Mouse (Mus musculus) heart, embryonic 16.5 days (tissue): ENCODE data around the gene Cd200. TPM values are rescaled to one million over a fixed set of nuclear protein-coding genes. Genes with fewer than 3 reads are reported as not detected.

Experiments
- ATAC-seq: fragments of 200-750 bp; cut with Nextera tagmentation; replicated peaks from 2 replicates; pipeline ENCODE4 v1.8.0; 2017; ENCODE audit warnings: moderate number of reproducible peaks; ENCODE audit not compliant: insufficient read depth, low FRiP score; ENCODE audit errors: extremely low read depth
- H3K27ac ChIP-seq: fragments of 300-500 bp; sonication (generic); 2 replicates; pipeline ENCODE4 v1.5.1; 2014; ENCODE audit warnings: mild to moderate bottlenecking, low read length, control low read depth, moderate library complexity
- H3K27me3 ChIP-seq: fragments of 300-500 bp; sonication (generic); 2 replicates; pipeline ENCODE4 v1.6.1; 2014; ENCODE audit warnings: low read length, mixed read lengths; ENCODE audit not compliant: control insufficient read depth, insufficient read depth
- H3K36me3 ChIP-seq: fragments of 300-500 bp; sonication (generic); 2 replicates; pipeline ENCODE4 v1.6.1; 2014; ENCODE audit not compliant: control insufficient read depth, insufficient read depth
- H3K4me1 ChIP-seq: fragments of 300-500 bp; sonication (generic); 2 replicates; pipeline ENCODE4 v1.6.1; 2014; ENCODE audit warnings: low read length, mixed read lengths; ENCODE audit not compliant: control insufficient read depth, insufficient read depth
- H3K4me2 ChIP-seq: fragments of 300-500 bp; sonication (generic); 2 replicates; pipeline ENCODE4 v1.6.1; 2014; ENCODE audit warnings: low read depth, mild to moderate bottlenecking, control low read depth, low read length
- H3K4me3 ChIP-seq: fragments of 300-500 bp; sonication (generic); 2 replicates; pipeline ENCODE4 v1.5.1; 2014; ENCODE audit warnings: mild to moderate bottlenecking, control low read depth, low read length
- H3K9ac ChIP-seq: fragments of 300-500 bp; sonication (generic); 2 replicates; pipeline ENCODE4 v1.6.1; 2014; ENCODE audit warnings: low read length, control low read depth
- H3K9me3 ChIP-seq: fragments of 300-500 bp; sonication (generic); replicated peaks from 2 replicates; pipeline ENCODE4 v1.6.1; 2016; ENCODE audit warnings: low read length; ENCODE audit not compliant: control insufficient read depth
- WGBS: fragments of 180-500 bp; shearing (Covaris S2); extraction: QIAGEN DNeasy Blood & Tissue Kit; methylation state at CpG from one replicate; pipeline ENCODE4 v1.1.7; 2014; 5-methylcytosine and 5-hydroxymethylcytosine counted together
- polyA plus RNA-seq: library from polyadenylated mRNA; unstranded; fragments of >200 nt; fragmentation: Nextera tagmentation; extraction: Ambion mirVana; gene quantifications from 2 replicates; pipeline ENCODE4 v1.2.1, GENCODE M21; 2015

Gene Cd200
- polyA plus RNA-seq, 1 experiment from 2014 or later: 28.1 TPM

- Histone ChIP-seq H3K9me3 (no peaks in the 10 kb centered on the region), H3K4me1 (no peaks in the 10 kb centered on the region), H3K9ac (no peak overlapping the region), H3K36me3 (no peaks in the 10 kb centered on the region), H3K4me3 (no peak overlapping the region), H3K4me2 (no peak overlapping the region), H3K27me3 (no peaks in the 10 kb centered on the region), H3K27ac (no peak overlapping the region)
- 53% methylated on average over 2 of the region's 2 CpGs for WGBS
- no peak for ATAC-seq
These were observed 5.9 kb downstream of the Cd200 start for GRCm38 (mm10) chr16:45402951-45403350.

- 84% methylated on average over 1 of the region's 1 CpGs for WGBS
- Histone ChIP-seq H3K9ac (no peak overlapping the region), H3K27ac (no peak overlapping the region), H3K9me3 (no peaks in the 10 kb centered on the region), H3K27me3 (no peaks in the 10 kb centered on the region), H3K4me3 (no peak overlapping the region), H3K4me2 (no peak overlapping the region), H3K4me1 (no peaks in the 10 kb centered on the region), H3K36me3 (no peaks in the 10 kb centered on the region)
- no peak for ATAC-seq
These were observed 6.8 kb downstream of the Cd200 start for GRCm38 (mm10) chr16:45402036-45402435.

- 38% methylated on average over 9 of the region's 9 CpGs for WGBS
These were observed 8.8 kb downstream of the Cd200 start for GRCm38 (mm10) chr16:45399947-45400555.

GRCm38 (mm10) chr16:45399411-45399810, 9.4 kb downstream of the Cd200 start:
- peak overlapping the region; percentile 32 for H3K27ac ChIP-seq
- H3K9me3 ChIP-seq: no peaks in the 10 kb centered on the region
- no peaks in the 10 kb centered on the region for H3K4me1 ChIP-seq
- H3K9ac ChIP-seq: no peak overlapping the region
- H3K4me3 ChIP-seq: no peak overlapping the region
- H3K27me3 ChIP-seq: no peaks in the 10 kb centered on the region
- 64% methylated on average over 3 of the region's 3 CpGs for WGBS
- ATAC-seq: no peak
- no peaks in the 10 kb centered on the region for H3K36me3 ChIP-seq
- no peak overlapping the region for H3K4me2 ChIP-seq

More at GRCm38 (mm10) chr16:45399947-45400555, 8.8 kb downstream of the Cd200 start:
- no peaks in the 10 kb centered on the region for H3K27me3 ChIP-seq
- H3K4me2 ChIP-seq: no peak overlapping the region
- peak overlapping the region; percentile 54 for H3K27ac ChIP-seq
- no peaks in the 10 kb centered on the region for H3K4me1 ChIP-seq
- peak; percentile 70 for ATAC-seq
- no peak overlapping the region for H3K9ac ChIP-seq
- H3K4me3 ChIP-seq: no peak overlapping the region
- no peaks in the 10 kb centered on the region for H3K36me3 ChIP-seq
- no peaks in the 10 kb centered on the region for H3K9me3 ChIP-seq

GRCm38 (mm10) chr16:45397440-45397839, 11.4 kb downstream of the Cd200 start:
- no peak overlapping the region for H3K4me3 ChIP-seq
- H3K9ac ChIP-seq: no peak overlapping the region
- no peak for ATAC-seq
- H3K27me3 ChIP-seq: no peaks in the 10 kb centered on the region
- H3K36me3 ChIP-seq: no peaks in the 10 kb centered on the region
- H3K4me1 ChIP-seq: no peaks in the 10 kb centered on the region
- WGBS: 83% methylated on average over 2 of the region's 2 CpGs
- H3K4me2 ChIP-seq: no peak overlapping the region
- no peak overlapping the region for H3K27ac ChIP-seq
- no peaks in the 10 kb centered on the region for H3K9me3 ChIP-seq

GRCm38 (mm10) chr16:45392246-45392645, 16.6 kb downstream of the Cd200 start:
- H3K27me3 ChIP-seq: no peaks in the 10 kb centered on the region
- H3K4me1 ChIP-seq: no peaks in the 10 kb centered on the region
- no peak overlapping the region for H3K9ac ChIP-seq
- no peaks in the 10 kb centered on the region for H3K36me3 ChIP-seq
- no peak overlapping the region for H3K4me2 ChIP-seq
- H3K9me3 ChIP-seq: no peaks in the 10 kb centered on the region
- no peak for ATAC-seq
- H3K27ac ChIP-seq: no peak overlapping the region
- WGBS: 83% methylated on average over 6 of the region's 6 CpGs
- H3K4me3 ChIP-seq: no peak overlapping the region

GRCm38 (mm10) chr16:45391680-45392079, 17.2 kb downstream of the Cd200 start:
- Histone ChIP-seq H3K9ac (no peak overlapping the region), H3K36me3 (no peaks in the 10 kb centered on the region), H3K27me3 (no peaks in the 10 kb centered on the region), H3K4me1 (no peaks in the 10 kb centered on the region), H3K9me3 (no peaks in the 10 kb centered on the region), H3K27ac (no peak overlapping the region), H3K4me3 (no peak overlapping the region), H3K4me2 (no peak overlapping the region)
- ATAC-seq: no peak
- whole genome bisulfite sequencing: 91% methylated on average over 3 of the region's 3 CpGs

GRCm38 (mm10) chr16:45390286-45390956, 18.4 kb downstream of the Cd200 start:
- no peaks in the 10 kb centered on the region for H3K27me3 ChIP-seq
- H3K36me3 ChIP-seq: no peaks in the 10 kb centered on the region
- H3K4me1 ChIP-seq: no peaks in the 10 kb centered on the region
- WGBS: 76% methylated on average over 5 of the region's 5 CpGs
- H3K27ac ChIP-seq: no peak overlapping the region
- H3K4me3 ChIP-seq: no peak overlapping the region
- no peaks in the 10 kb centered on the region for H3K9me3 ChIP-seq
- no peak overlapping the region for H3K9ac ChIP-seq
- ATAC-seq: no peak
- no peak overlapping the region for H3K4me2 ChIP-seq

- H3K4me2 ChIP-seq: no peak overlapping the region
- no peak overlapping the region for H3K4me3 ChIP-seq
- 77% methylated on average over 2 of the region's 2 CpGs for WGBS
These were observed 19.0 kb downstream of the Cd200 start for GRCm38 (mm10) chr16:45389833-45390232.

More at GRCm38 (mm10) chr16:45389833-45390232, 19.0 kb downstream of the Cd200 start:
- H3K4me1 ChIP-seq: no peaks in the 10 kb centered on the region
- no peak overlapping the region for H3K27ac ChIP-seq
- H3K36me3 ChIP-seq: no peaks in the 10 kb centered on the region
- H3K27me3 ChIP-seq: no peaks in the 10 kb centered on the region
- H3K9me3 ChIP-seq: no peaks in the 10 kb centered on the region
- H3K9ac ChIP-seq: no peak overlapping the region
- no peak for ATAC-seq
